Comparison of ENCODE assay signal across 25 mouse cellular contexts in genomic region chr11:101255826-101256775, GRCm38 (mm10). TPM values are rescaled to one million over a fixed set of nuclear protein-coding genes. Genes with fewer than 3 reads are reported as not detected.
DNase-seq lines count a peak whose midpoint lies in the region; ATAC-seq and TF ChIP-seq lines count a peak whose summit lies in the region.
"Had no signal": no experiment of that assay in that cellular context is flagged by ENCODE, and none has a peak within 500 bp of the region (broad histone marks: within the 10 kb centered on the region; RNA-seq: fewer than 3 reads in every experiment).

No protein-coding gene starts in this region.

- H3K9ac ChIP-seq in heart, embryonic 11.5 days (ENCODE audit: low read depth, low read length) = no peak overlapping the region
- H3K9ac ChIP-seq: forebrain, postnatal 0 days; hindbrain, embryonic 13.5 days; limb, embryonic 12.5 days; lung, embryonic 14.5 days had no signal

- intact Hi-C loops in heart, postnatal 10 days (cut with DNase I) = no loop called here

- no peak for TF ChIP-seq POLR2A in lung, adult 2 months (IDR thresholded peaks at IDR 0.05; ENCODE audit: borderline replicate concordance, extremely low read depth, low read depth, low read length)

- no peak for ATAC-seq in G1E (ENCODE audit: extremely low read depth, insufficient number of reproducible peaks, low FRiP score, poor library complexity, severe bottlenecking)
- ATAC-seq in heart, embryonic 11.5 days (replicated peaks; ENCODE audit: insufficient number of reproducible peaks, low FRiP score, low TSS enrichment) = no peak
- ATAC-seq: activated CD4-positive, CD25-positive, alpha-beta regulatory T cell, adult 4 months; forebrain, postnatal 0 days; Patski had no signal

- TF ChIP-seq CTCF in G1E (IDR thresholded peaks at IDR 0.05; ENCODE audit: low read depth, low read length) = no peak
- no peak for TF ChIP-seq CTCF in lung, adult 2 months (IDR thresholded peaks at IDR 0.05; ENCODE audit: insufficient read depth, low read length)

- 0 out of 2 replicates have a peak overlapping the region, but pooled peaks have one; percentile 1 for H3K4me2 ChIP-seq in heart, embryonic 11.5 days
- H3K4me2 ChIP-seq: hindbrain, embryonic 13.5 days; limb, embryonic 12.5 days; lung, embryonic 14.5 days; midbrain, embryonic 11.5 days had no signal

- peaks cover 57% of the 10 kb centered on the region for H3K4me1 ChIP-seq in G1E (ENCODE audit: insufficient read depth, low read depth, low read length)
- peaks cover 40% of the 10 kb centered on the region for H3K4me1 ChIP-seq in heart, embryonic 11.5 days (ENCODE audit: control insufficient read depth, insufficient read depth, low read length)
- H3K4me1 ChIP-seq in lung, adult 2 months (ENCODE audit: control insufficient read depth, insufficient read depth, low read length) = peaks cover 10% of the 10 kb centered on the region
- peaks cover 47% of the 10 kb centered on the region for H3K4me1 ChIP-seq in embryonic facial prominence, embryonic 10.5 days

- DNase-seq in G1E (ENCODE audit: low spot score) (no peak), NIH3T3 (ENCODE audit: low read depth) (peak; percentile 45)
- DNase-seq in heart, postnatal 10 days = peak; percentile 75
- DNase-seq in frontal cortex, postnatal 10 days (ENCODE audit: low spot score in 2 of 2) = no peak
- no peak for DNase-seq in lung, adult 2 months
- no peak for DNase-seq in embryonic facial prominence, embryonic 10.5 days (ENCODE audit: low spot score)
- DNase-seq: adrenal gland, postnatal 25 days; cerebellum, adult 11-12 months; cerebellum, postnatal 36 days; forebrain, postnatal 0 days; kidney, adult 9 months; kidney, postnatal 4 days; lung, embryonic 14.5 days; lung, postnatal 36 days; retina, postnatal 1 day; thymus, postnatal 14 days had no signal

- H3K36me3 ChIP-seq in G1E (replicated peaks) = peaks cover 40% of the 10 kb centered on the region
- H3K36me3 ChIP-seq in heart, embryonic 11.5 days (ENCODE audit: control insufficient read depth, insufficient read depth, low read length) = peaks cover 5% of the 10 kb centered on the region; the same call in 1 of the 2 replicates
- H3K36me3 ChIP-seq in embryonic facial prominence, embryonic 10.5 days (replicated peaks) = peaks cover 35% of the 10 kb centered on the region

- no peaks in the 10 kb centered on the region for H3K27me3 ChIP-seq in G1E (ENCODE audit: insufficient read depth, low read length)
- H3K27me3 ChIP-seq in heart, embryonic 11.5 days (ENCODE audit: control insufficient read depth, insufficient read depth, low read length) = no peaks in the 10 kb centered on the region
- H3K27me3 ChIP-seq in embryonic facial prominence, embryonic 10.5 days (replicated peaks; ENCODE audit: low read depth, poor library complexity, severe bottlenecking) = peaks cover 8% of the 10 kb centered on the region
- H3K27me3 ChIP-seq: limb, embryonic 12.5 days; Patski had no signal

- peak overlapping the region; percentile 24; the same call in 1 of the 2 replicates for H3K4me3 ChIP-seq in G1E (ENCODE audit: low read depth, low read length)
- H3K4me3 ChIP-seq in heart, embryonic 11.5 days (ENCODE audit: low read depth, low read length) = no peak overlapping the region
- H3K4me3 ChIP-seq in lung, adult 2 months (replicated peaks; ENCODE audit: extremely low read depth, low read depth, low read length) = no peak overlapping the region
- H3K4me3 ChIP-seq in embryonic facial prominence, embryonic 10.5 days = no peak overlapping the region
- H3K4me3 ChIP-seq: forebrain, embryonic 10.5 days; hindbrain, embryonic 13.5 days; limb, embryonic 12.5 days had no signal

- WGBS in heart, embryonic 11.5 days (ENCODE audit: insufficient replicate concordance) = 68% methylated on average over 13 of the region's 13 CpGs
- 74% methylated on average over 13 of the region's 13 CpGs for WGBS in lung, adult 2 months
- 92% methylated on average over 13 of the region's 13 CpGs for WGBS in embryonic facial prominence, embryonic 10.5 days

- no peaks in the 10 kb centered on the region for H3K9me3 ChIP-seq in G1E (replicated peaks)
- H3K9me3 ChIP-seq in heart, embryonic 11.5 days (replicated peaks; ENCODE audit: control insufficient read depth, low read length) = no peaks in the 10 kb centered on the region
- H3K9me3 ChIP-seq in embryonic facial prominence, embryonic 10.5 days = no peaks in the 10 kb centered on the region
- H3K9me3 ChIP-seq: forebrain, embryonic 10.5 days; hindbrain, embryonic 13.5 days; limb, embryonic 12.5 days had no signal

- H3K27ac ChIP-seq in heart, embryonic 11.5 days (ENCODE audit: low read depth, low read length) = peak overlapping the region; percentile 57
- H3K27ac ChIP-seq in embryonic facial prominence, embryonic 10.5 days (replicated peaks) = no peak overlapping the region
- H3K27ac ChIP-seq: forebrain, embryonic 10.5 days; hindbrain, embryonic 13.5 days; limb, embryonic 12.5 days; stomach, postnatal 0 days had no signal

RNA-seq across cellular contexts. Expression of gene Vps25, which starts 2.6 kb away (rescaled TPM):
- total RNA-seq in G1E (2014; fragmentation: Nextera tagmentation) (482 and 539 TPM in 2 replicates), G1E (2017) (98.4 and 104 TPM in 2 replicates)
- 140 and 170 TPM in 2 replicates for polyA plus RNA-seq in G1E (2012)
- 126 and 128 TPM in 2 replicates for polyA plus RNA-seq in heart, embryonic 11.5 days (2014; fragmentation: Nextera tagmentation; extraction: Ambion mirVana)
- total RNA-seq in heart, postnatal 10 days (2021) = 100 to 1,000 TPM in 1 of 2 experiments, 10 to 100 TPM in 1; 97.5 to 111 TPM
- 82.9 and 97.4 TPM in 2 replicates for polyA plus RNA-seq in lung, adult 2 months (2012; rRNA removed)
- polyA plus RNA-seq in embryonic facial prominence, embryonic 10.5 days (2016; fragmentation: Nextera tagmentation; extraction: Ambion mirVana) = 124 TPM in 2 replicates

RNA-seq across cellular contexts. Expression of gene Wnk4, which starts 4.3 kb away (rescaled TPM):
- total RNA-seq in G1E (2014; fragmentation: Nextera tagmentation) (21.2 and 27.2 TPM in 2 replicates), G1E (2017) (2.3 and 4.2 TPM in 2 replicates)
- 45.0 and 48.7 TPM in 2 replicates for polyA plus RNA-seq in G1E (2012)
- polyA plus RNA-seq in heart, embryonic 11.5 days (2014; fragmentation: Nextera tagmentation; extraction: Ambion mirVana) = 11.1 and 13.7 TPM in 2 replicates
- total RNA-seq in heart, postnatal 10 days (2021) = 1 to 10 TPM; 5.7 to 7.6 TPM
- 6.5 and 10.4 TPM in 2 replicates for polyA plus RNA-seq in lung, adult 2 months (2012; rRNA removed)
- 6.0 and 8.3 TPM in 2 replicates for polyA plus RNA-seq in embryonic facial prominence, embryonic 10.5 days (2016; fragmentation: Nextera tagmentation; extraction: Ambion mirVana)
- total RNA-seq: granulocyte monocyte progenitor cell, adult 5-6 weeks had no signal

RNA-seq across cellular contexts. Expression of gene Ramp2, which starts 10.3 kb away (rescaled TPM):
- total RNA-seq in G1E (2014; fragmentation: Nextera tagmentation) = not detected in 2 replicates
- total RNA-seq in G1E (2017) = 0.27 TPM in 1 of 2 replicates, not detected in the other
- 0.04 and 0.10 TPM in 2 replicates for polyA plus RNA-seq in G1E (2012)
- polyA plus RNA-seq in heart, embryonic 11.5 days (2014; fragmentation: Nextera tagmentation; extraction: Ambion mirVana) = 230 and 232 TPM in 2 replicates
- 100 to 1,000 TPM; 146 to 180 TPM for total RNA-seq in heart, postnatal 10 days (2021)
- 710 and 828 TPM in 2 replicates for polyA plus RNA-seq in lung, adult 2 months (2012; rRNA removed)
- 66.4 and 68.4 TPM in 2 replicates for polyA plus RNA-seq in embryonic facial prominence, embryonic 10.5 days (2016; fragmentation: Nextera tagmentation; extraction: Ambion mirVana)
- polyA plus RNA-seq: activated CD4-positive, CD25-positive, alpha-beta regulatory T cell, adult 4 months had no signal

RNA-seq across cellular contexts. Expression of gene Cntd1, which starts 22.7 kb away (rescaled TPM):
- total RNA-seq in G1E (2014; fragmentation: Nextera tagmentation) = 1.5 TPM in 1 of 2 replicates, not detected in the other
- 0.81 and 1.1 TPM in 2 replicates for total RNA-seq in G1E (2017)
- polyA plus RNA-seq in G1E (2012) = 0.02 TPM in 1 of 2 replicates, not detected in the other
- polyA plus RNA-seq in heart, embryonic 11.5 days (2014; fragmentation: Nextera tagmentation; extraction: Ambion mirVana) = 1.1 TPM in 2 replicates
- total RNA-seq in heart, postnatal 10 days (2021) = under 1 TPM; 0.14 to 0.57 TPM
- 0.22 and 0.59 TPM in 2 replicates for polyA plus RNA-seq in lung, adult 2 months (2012; rRNA removed)
- polyA plus RNA-seq in embryonic facial prominence, embryonic 10.5 days (2016; fragmentation: Nextera tagmentation; extraction: Ambion mirVana) = 1.3 and 1.4 TPM in 2 replicates

RNA-seq across cellular contexts. Expression of gene Coa3, which starts 22.8 kb away (rescaled TPM):
- total RNA-seq in G1E (2014; fragmentation: Nextera tagmentation) (52.6 and 54.1 TPM in 2 replicates), G1E (2017) (58.1 and 65.9 TPM in 2 replicates)
- polyA plus RNA-seq in G1E (2012) = 16.8 and 39.8 TPM in 2 replicates
- 183 and 189 TPM in 2 replicates for polyA plus RNA-seq in heart, embryonic 11.5 days (2014; fragmentation: Nextera tagmentation; extraction: Ambion mirVana)
- 10 to 100 TPM; 84.2 to 92.6 TPM for total RNA-seq in heart, postnatal 10 days (2021)
- polyA plus RNA-seq in lung, adult 2 months (2012; rRNA removed) = 194 and 283 TPM in 2 replicates
- 200 and 203 TPM in 2 replicates for polyA plus RNA-seq in embryonic facial prominence, embryonic 10.5 days (2016; fragmentation: Nextera tagmentation; extraction: Ambion mirVana)

Comparison
In these comparisons a context has a peak if more than half of its experiments do, and no peak if none do; other contexts are left out.
1. DNase-seq: peak in NIH3T3 (single experiment) and heart, postnatal 10 days (2 of 2); none in G1E (single experiment), frontal cortex, postnatal 10 days (0 of 2), lung, adult 2 months (single experiment) and embryonic facial prominence, embryonic 10.5 days (single experiment).
2. RNA of gene Ramp2, which starts 10.3 kb away (polyA plus RNA-seq): 710 to 828 TPM in lung, adult 2 months, 230 to 232 TPM in heart, embryonic 11.5 days and 66.4 to 68.4 TPM in embryonic facial prominence, embryonic 10.5 days; 0.04 to 0.10 TPM in G1E; every median in the first group is over 10 times any median in the second.